Mouse (Mus musculus): Measurements from ENCODE around the gene Gm49380.

Gene Gm49380

DNA sequence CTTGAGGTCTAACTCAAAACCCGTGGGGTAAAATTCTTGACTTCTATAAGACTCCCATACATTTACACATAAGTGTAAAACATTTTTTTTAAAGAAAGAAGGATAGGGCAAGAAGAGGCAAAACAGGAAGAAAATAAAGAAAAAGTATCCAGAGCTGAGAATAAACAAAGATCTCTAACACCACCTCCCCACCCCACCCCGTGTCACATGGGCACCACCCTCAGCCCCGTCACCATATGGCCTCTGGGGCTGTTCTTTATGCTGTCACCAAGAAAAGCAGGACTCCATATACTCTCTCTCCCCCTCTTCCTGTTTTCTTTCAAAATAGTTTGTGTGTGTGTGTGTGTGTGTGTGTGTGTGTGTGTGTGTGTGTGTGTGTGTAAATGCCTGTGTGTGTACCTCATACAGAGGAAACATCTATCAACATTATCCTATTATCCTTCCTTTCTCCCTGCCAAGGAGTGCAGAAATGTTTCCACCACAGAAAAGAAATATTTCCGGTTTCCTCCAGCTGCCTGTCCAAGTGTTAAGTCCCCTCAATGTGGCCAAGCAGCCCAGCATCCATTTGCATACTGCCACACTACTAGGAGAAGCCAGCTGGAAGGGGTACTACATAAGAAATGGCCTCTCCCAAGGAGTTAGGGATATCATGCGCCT lies 83.6 kb downstream of the Gm49380 start:
- CTCF ChIA-PET = no interaction called here

DNA sequence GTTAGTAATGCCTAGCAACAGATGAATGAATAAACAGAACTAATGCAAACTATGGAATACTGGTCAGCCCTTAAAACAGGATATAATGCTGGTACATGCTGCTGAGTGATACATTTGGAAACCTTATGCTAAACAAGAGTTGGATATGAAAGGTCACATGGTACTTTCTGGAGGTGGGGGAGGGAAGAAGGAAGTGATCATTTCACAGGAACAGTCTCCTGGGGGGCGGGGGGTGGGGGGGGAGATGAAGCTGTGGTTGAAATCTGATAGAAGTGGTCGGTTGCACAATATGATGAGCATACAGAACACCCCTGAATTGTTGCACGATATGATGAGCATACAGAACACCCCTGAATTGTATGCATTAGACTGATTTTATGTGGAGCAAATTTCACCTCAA lies 89.2 kb downstream of the Gm49380 start:
- CTCF ChIA-PET = no interaction called here

DNA sequence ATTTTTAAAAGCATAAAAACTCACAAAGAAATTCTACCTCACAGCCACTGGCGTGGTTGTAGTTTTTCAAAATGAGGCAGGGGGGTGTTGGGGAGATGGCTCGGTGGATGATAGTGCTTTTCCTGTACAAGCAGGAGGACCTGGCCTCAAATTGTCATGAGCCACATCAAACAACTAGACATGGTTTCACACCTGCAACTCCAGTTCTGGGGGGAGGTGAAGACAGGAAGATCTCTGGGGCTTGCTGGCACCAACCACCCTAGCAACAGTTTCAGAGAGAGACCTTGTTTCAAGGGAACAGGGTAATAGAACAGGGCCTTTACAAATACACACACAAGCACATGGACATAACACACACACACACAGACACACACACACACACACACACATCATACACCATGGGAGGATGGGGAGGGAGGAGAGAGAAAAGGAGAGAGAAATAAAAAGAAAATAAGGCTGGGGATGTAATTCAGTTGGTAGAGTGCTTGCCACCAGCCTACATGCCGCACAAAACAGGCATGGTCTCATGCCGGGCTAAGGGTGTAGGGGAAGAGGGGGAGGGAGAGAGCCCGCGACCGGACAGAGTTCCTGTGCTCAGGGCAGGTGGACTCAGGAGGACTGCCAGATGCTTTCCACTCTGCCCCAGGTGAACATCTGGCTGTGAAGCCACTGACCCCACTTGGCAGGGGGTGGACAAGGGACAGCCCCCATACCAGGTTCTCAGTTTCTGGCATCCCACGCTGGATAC lies 91.0 kb downstream of the Gm49380 start:
- CTCF ChIA-PET = no interaction called here

DNA sequence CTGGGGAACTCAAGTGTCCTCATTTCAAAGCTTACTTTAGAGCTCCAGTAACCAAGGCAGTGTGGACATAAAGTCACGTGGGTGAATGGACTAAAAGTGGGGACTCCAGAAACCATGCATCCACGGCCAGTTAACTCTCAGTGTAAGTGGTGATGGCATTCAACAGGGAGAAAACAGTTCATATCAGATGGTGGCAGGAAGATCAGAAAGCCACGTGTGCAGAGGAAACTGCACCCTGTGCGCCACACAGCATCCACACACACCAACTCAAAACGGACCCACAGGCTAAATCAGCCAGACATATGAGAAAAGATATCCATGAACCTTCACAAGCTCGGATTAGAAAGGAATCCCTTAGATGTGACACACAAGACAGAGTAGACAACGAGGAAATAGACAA lies 93.3 kb downstream of the Gm49380 start:
- CTCF ChIA-PET = no interaction called here

DNA sequence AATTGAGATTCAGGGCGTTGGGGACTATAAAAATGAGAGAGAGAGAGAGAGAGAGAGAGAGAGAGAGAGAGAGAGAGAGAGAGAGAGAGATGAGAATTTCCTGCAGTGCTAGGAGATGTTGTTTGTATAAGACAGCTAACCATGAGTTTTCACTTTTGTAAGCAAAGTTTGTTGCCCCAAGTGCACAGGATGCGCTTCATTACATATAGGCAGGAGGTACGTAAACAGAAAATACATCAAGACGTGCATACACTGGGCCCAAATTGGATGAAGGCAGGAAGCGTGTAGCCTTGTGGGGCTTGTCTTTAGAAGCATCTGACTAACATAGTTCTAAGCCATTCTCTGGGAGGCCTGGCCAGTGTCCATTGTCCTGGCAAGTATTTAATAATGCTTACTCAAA lies 95.5 kb downstream of the Gm49380 start:
- CTCF ChIA-PET = no interaction called here

Measured in spleen, embryonic (tissue).